Comparison of ENCODE assay signal across 19 mouse cellular contexts in the genomic region with DNA sequence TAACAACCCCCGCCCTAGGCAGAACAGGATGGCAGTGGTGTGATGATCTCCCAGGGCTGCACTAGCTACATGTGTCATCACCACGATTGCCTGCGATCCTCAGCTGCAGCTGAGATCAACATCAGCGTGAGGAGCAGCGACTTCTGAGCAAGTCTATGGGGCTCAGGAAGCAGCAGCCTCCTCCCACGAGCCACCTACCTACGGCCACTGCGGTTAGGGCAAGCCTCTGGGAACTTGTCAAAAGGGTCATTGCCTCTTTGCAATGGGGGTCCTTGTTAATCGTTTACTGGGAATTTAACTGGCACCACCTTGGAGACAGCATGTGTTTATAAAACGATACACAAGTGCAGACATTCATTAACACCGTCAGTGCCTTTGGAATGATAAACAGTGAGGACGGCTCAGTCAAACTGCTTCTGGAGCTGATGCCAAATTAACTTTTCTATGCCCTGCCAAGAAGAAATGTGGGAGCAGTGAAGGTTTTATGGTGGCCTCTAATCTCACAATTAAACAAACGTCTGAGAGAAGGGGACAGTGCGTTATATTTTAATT.
DNase-seq lines count a peak whose midpoint lies in the region; ATAC-seq and TF ChIP-seq lines count a peak whose summit lies in the region.
"Had no signal": no experiment of that assay in that cellular context is flagged by ENCODE, and none has a peak within 500 bp of the region (broad histone marks: within the 10 kb centered on the region; RNA-seq: fewer than 3 reads in every experiment).

No protein-coding gene starts in this region.

- ATAC-seq in Patski: peak; percentile 91
- ATAC-seq: midbrain, embryonic 16.5 days had no signal

- in situ Hi-C loops in Patski (cut with MboI; ENCODE audit: low pct_unique_long_range_greater_than_20kb): no loop called here

- no peak for TF ChIP-seq CTCF in Patski (IDR thresholded peaks at IDR 0.05)
- no peak for TF ChIP-seq CTCF in brain, embryonic 14.5 days (IDR thresholded peaks at IDR 0.05; ENCODE audit: borderline replicate concordance, extremely low read depth, insufficient read depth, insufficient read length)

- POLR2A ChIA-PET in Patski (lab: Charles Lee): no interaction called here

- CTCF ChIA-PET in Patski (lab: Charles Lee): interaction anchor here (1.0 to 1.2 kb wide), 4 partner anchors 9 to 17 kb away, joined by 3 to 5 read pairs (median 4); no protein-coding TSS in a partner anchor

- TF ChIP-seq POLR2A in brain, embryonic 14.5 days (IDR thresholded peaks at IDR 0.05; ENCODE audit: borderline replicate concordance, extremely low read depth, insufficient read depth, insufficient read length, poor library complexity, severe bottlenecking): no peak

- peak; percentile 52 for DNase-seq in kidney, adult 9 months
- DNase-seq in kidney, postnatal 25 days: no peak
- peak; percentile 89 for DNase-seq in Patski (ENCODE audit: low read depth, low spot score)
- DNase-seq in brain, embryonic 14.5 days (ENCODE audit: low read depth): peak; percentile 80
- DNase-seq in kidney, postnatal 14 days: peak; percentile 27
- DNase-seq in gastrocnemius, adult 18-20 months (ENCODE audit: low spot score): no peak
- no peak for DNase-seq in spleen, adult 18-20 months
- no peak for DNase-seq in thymus, postnatal 0 days (ENCODE audit: low spot score)
- DNase-seq: adrenal gland, postnatal 14 days; cerebellum, adult 9-10 months; heart, postnatal 4 days; left cerebral cortex, postnatal 4 days; liver; lung, postnatal 4 days had no signal

- no peaks in the 10 kb centered on the region for H3K27me3 ChIP-seq in Patski
- H3K27me3 ChIP-seq: embryonic facial prominence, embryonic 15.5 days; liver, embryonic 15.5 days; lung, embryonic 15.5 days; neural tube, embryonic 13.5 days had no signal

Comparison
In these comparisons a context has a peak if more than half of its experiments do, and no peak if none do; other contexts are left out.
1. DNase-seq: peak in kidney, adult 9 months (single experiment), Patski (single experiment), brain, embryonic 14.5 days (single experiment) and kidney, postnatal 14 days (single experiment); none in kidney, postnatal 25 days (0 of 2), gastrocnemius, adult 18-20 months (single experiment), spleen, adult 18-20 months (0 of 2) and thymus, postnatal 0 days (single experiment).